Mouse (Mus musculus): ENCODE measurements at regions not wholly inside any gene's neighbourhood (a gene's known extent, or its start where the extent isn't known, plus 50 kb on each side); places are given as distances from the start of the nearest gene placed in this dataset.

- TF ChIP-seq POLR2A (IDR thresholded peaks at IDR 0.05; ENCODE audit: extremely low read depth, insufficient read depth, low read length) (no peak), CTCF (IDR thresholded peaks at IDR 0.05; ENCODE audit: low read depth, low read length) (no peak)
- DNase-seq (ENCODE audit: extremely low read depth, low read depth, low spot score) = no peak
- Histone ChIP-seq H3K4me3 (ENCODE audit: insufficient read depth, low read depth, low read length) (no peak overlapping the region), H3K9ac (ENCODE audit: low read depth, low read length) (no peak overlapping the region), H3K4me1 (ENCODE audit: control insufficient read depth, insufficient read depth, low read length) (no peaks in the 10 kb centered on the region), H3K36me3 (ENCODE audit: control insufficient read depth, insufficient read depth, low read length) (no peaks in the 10 kb centered on the region), H3K79me2 (ENCODE audit: control insufficient read depth, insufficient read depth, low read length) (no peaks in the 10 kb centered on the region), H3K27me3 (ENCODE audit: control insufficient read depth, insufficient read depth, low read length) (no peaks in the 10 kb centered on the region), H3K27ac (replicated peaks; ENCODE audit: insufficient read depth, low read depth, low read length) (no peak overlapping the region)
- WGBS = 62% methylated on average over 1 of the region's 1 CpGs
Observed at GRCm38 (mm10) chr7:61851949-61852348, 494.4 kb upstream of the Ndn start.

GRCm38 (mm10) chr7:61864517-61864916, 481.9 kb upstream of the Ndn start:
- no peak overlapping the region for H3K4me3 ChIP-seq (ENCODE audit: insufficient read depth, low read depth, low read length)
- no peak overlapping the region for H3K27ac ChIP-seq (replicated peaks; ENCODE audit: insufficient read depth, low read depth, low read length)
- TF ChIP-seq POLR2A (IDR thresholded peaks at IDR 0.05; ENCODE audit: extremely low read depth, insufficient read depth, low read length) = no peak
- TF ChIP-seq CTCF (IDR thresholded peaks at IDR 0.05; ENCODE audit: low read depth, low read length) = no peak

GRCm38 (mm10) chr7:61866376-61866775, 480.0 kb upstream of the Ndn start:
- Histone ChIP-seq H3K27me3 (ENCODE audit: control insufficient read depth, insufficient read depth, low read length) (no peaks in the 10 kb centered on the region), H3K36me3 (ENCODE audit: control insufficient read depth, insufficient read depth, low read length) (no peaks in the 10 kb centered on the region), H3K9ac (ENCODE audit: low read depth, low read length) (no peak overlapping the region), H3K4me3 (ENCODE audit: insufficient read depth, low read depth, low read length) (no peak overlapping the region), H3K27ac (replicated peaks; ENCODE audit: insufficient read depth, low read depth, low read length) (no peak overlapping the region), H3K4me1 (ENCODE audit: control insufficient read depth, insufficient read depth, low read length) (no peaks in the 10 kb centered on the region), H3K79me2 (ENCODE audit: control insufficient read depth, insufficient read depth, low read length) (no peaks in the 10 kb centered on the region)
- 78% methylated on average over 2 of the region's 2 CpGs for WGBS
- TF ChIP-seq CTCF (IDR thresholded peaks at IDR 0.05; ENCODE audit: low read depth, low read length) = no peak
- TF ChIP-seq POLR2A (IDR thresholded peaks at IDR 0.05; ENCODE audit: extremely low read depth, insufficient read depth, low read length) = no peak
- DNase-seq (ENCODE audit: extremely low read depth, low read depth, low spot score) = no peak

More at GRCm38 (mm10) chr7:61864517-61864916, 481.9 kb upstream of the Ndn start:
- Histone ChIP-seq H3K36me3 (ENCODE audit: control insufficient read depth, insufficient read depth, low read length) (no peaks in the 10 kb centered on the region), H3K4me1 (ENCODE audit: control insufficient read depth, insufficient read depth, low read length) (no peaks in the 10 kb centered on the region), H3K9ac (ENCODE audit: low read depth, low read length) (no peak overlapping the region), H3K79me2 (ENCODE audit: control insufficient read depth, insufficient read depth, low read length) (no peaks in the 10 kb centered on the region), H3K27me3 (ENCODE audit: control insufficient read depth, insufficient read depth, low read length) (no peaks in the 10 kb centered on the region)
- no peak for DNase-seq (ENCODE audit: extremely low read depth, low read depth, low spot score)

- TF ChIP-seq POLR2A (IDR thresholded peaks at IDR 0.05; ENCODE audit: extremely low read depth, insufficient read depth, low read length) = no peak
- TF ChIP-seq CTCF (IDR thresholded peaks at IDR 0.05; ENCODE audit: low read depth, low read length) = no peak
- H3K27ac ChIP-seq (replicated peaks; ENCODE audit: insufficient read depth, low read depth, low read length) = no peak overlapping the region
- no peak for DNase-seq (ENCODE audit: extremely low read depth, low read depth, low spot score)
- H3K4me1 ChIP-seq (ENCODE audit: control insufficient read depth, insufficient read depth, low read length) = no peaks in the 10 kb centered on the region
- no peak overlapping the region for H3K9ac ChIP-seq (ENCODE audit: low read depth, low read length)
- 67% methylated on average over 3 of the region's 3 CpGs for WGBS
- H3K4me3 ChIP-seq (ENCODE audit: insufficient read depth, low read depth, low read length) = no peak overlapping the region
- H3K79me2 ChIP-seq (ENCODE audit: control insufficient read depth, insufficient read depth, low read length) = no peaks in the 10 kb centered on the region
- H3K27me3 ChIP-seq (ENCODE audit: control insufficient read depth, insufficient read depth, low read length) = no peaks in the 10 kb centered on the region
- no peaks in the 10 kb centered on the region for H3K36me3 ChIP-seq (ENCODE audit: control insufficient read depth, insufficient read depth, low read length)
Observed at GRCm38 (mm10) chr7:61876220-61876619, 470.1 kb upstream of the Ndn start.

- Histone ChIP-seq H3K4me3 (ENCODE audit: insufficient read depth, low read depth, low read length) (no peak overlapping the region), H3K36me3 (ENCODE audit: control insufficient read depth, insufficient read depth, low read length) (no peaks in the 10 kb centered on the region), H3K9ac (ENCODE audit: low read depth, low read length) (no peak overlapping the region), H3K27me3 (ENCODE audit: control insufficient read depth, insufficient read depth, low read length) (no peaks in the 10 kb centered on the region), H3K4me1 (ENCODE audit: control insufficient read depth, insufficient read depth, low read length) (no peaks in the 10 kb centered on the region), H3K27ac (replicated peaks; ENCODE audit: insufficient read depth, low read depth, low read length) (no peak overlapping the region), H3K79me2 (ENCODE audit: control insufficient read depth, insufficient read depth, low read length) (no peaks in the 10 kb centered on the region)
- TF ChIP-seq POLR2A (IDR thresholded peaks at IDR 0.05; ENCODE audit: extremely low read depth, insufficient read depth, low read length) = no peak
- no peak for TF ChIP-seq CTCF (IDR thresholded peaks at IDR 0.05; ENCODE audit: low read depth, low read length)
- 39% methylated on average over 2 of the region's 2 CpGs for WGBS
- DNase-seq (ENCODE audit: extremely low read depth, low read depth, low spot score) = no peak
Observed at GRCm38 (mm10) chr7:61877311-61878065, 468.9 kb upstream of the Ndn start.

- Histone ChIP-seq H3K27ac (replicated peaks; ENCODE audit: insufficient read depth, low read depth, low read length) (no peak overlapping the region), H3K4me1 (ENCODE audit: control insufficient read depth, insufficient read depth, low read length) (no peaks in the 10 kb centered on the region), H3K79me2 (ENCODE audit: control insufficient read depth, insufficient read depth, low read length) (no peaks in the 10 kb centered on the region), H3K4me3 (ENCODE audit: insufficient read depth, low read depth, low read length) (no peak overlapping the region), H3K36me3 (ENCODE audit: control insufficient read depth, insufficient read depth, low read length) (no peaks in the 10 kb centered on the region), H3K9ac (ENCODE audit: low read depth, low read length) (no peak overlapping the region), H3K27me3 (ENCODE audit: control insufficient read depth, insufficient read depth, low read length) (no peaks in the 10 kb centered on the region)
- 36% methylated on average over 2 of the region's 2 CpGs for WGBS
- no peak for TF ChIP-seq POLR2A (IDR thresholded peaks at IDR 0.05; ENCODE audit: extremely low read depth, insufficient read depth, low read length)
- no peak for TF ChIP-seq CTCF (IDR thresholded peaks at IDR 0.05; ENCODE audit: low read depth, low read length)
- DNase-seq (ENCODE audit: extremely low read depth, low read depth, low spot score) = no peak
Observed at GRCm38 (mm10) chr7:61878095-61878494, 468.3 kb upstream of the Ndn start.
